Mouse (Mus musculus) splenic B cell, adult 2 months (primary cell): ENCODE data around the gene Sorcs3.

Source experiments
- DNase-seq: peaks from one replicate; pipeline ENCODE4 v3.0.0-alpha.2; 2011; ENCODE audit warnings: low read depth, low spot score
- H3K27me3 ChIP-seq: 2 replicates; pipeline ENCODE4 v1.6.1; 2012; ENCODE audit warnings: mild to moderate bottlenecking, low read length, moderate library complexity, mixed read lengths; ENCODE audit not compliant: control insufficient read depth, poor library complexity, insufficient read depth, severe bottlenecking
- H3K36me3 ChIP-seq: 2 replicates; pipeline ENCODE4 v1.6.1; 2012; ENCODE audit warnings: mild to moderate bottlenecking, low read length, moderate library complexity, mixed read lengths; ENCODE audit not compliant: control insufficient read depth, poor library complexity, insufficient read depth, severe bottlenecking

Gene Sorcs3

GRCm38 (mm10) chr19:48391551-48391950 is 185.7 kb downstream of the Sorcs3 start:
- Histone ChIP-seq H3K36me3 (no peaks in the 10 kb centered on the region), H3K27me3 (no peaks in the 10 kb centered on the region)
- no peak for DNase-seq

- DNase-seq: no peak
- H3K27me3 ChIP-seq: no peaks in the 10 kb centered on the region
- H3K36me3 ChIP-seq: no peaks in the 10 kb centered on the region
These were observed 199.1 kb downstream of the Sorcs3 start for GRCm38 (mm10) chr19:48404774-48405495.

GRCm38 (mm10) chr19:48408221-48408620 is 202.4 kb downstream of the Sorcs3 start:
- no peaks in the 10 kb centered on the region for H3K27me3 ChIP-seq

DNA sequence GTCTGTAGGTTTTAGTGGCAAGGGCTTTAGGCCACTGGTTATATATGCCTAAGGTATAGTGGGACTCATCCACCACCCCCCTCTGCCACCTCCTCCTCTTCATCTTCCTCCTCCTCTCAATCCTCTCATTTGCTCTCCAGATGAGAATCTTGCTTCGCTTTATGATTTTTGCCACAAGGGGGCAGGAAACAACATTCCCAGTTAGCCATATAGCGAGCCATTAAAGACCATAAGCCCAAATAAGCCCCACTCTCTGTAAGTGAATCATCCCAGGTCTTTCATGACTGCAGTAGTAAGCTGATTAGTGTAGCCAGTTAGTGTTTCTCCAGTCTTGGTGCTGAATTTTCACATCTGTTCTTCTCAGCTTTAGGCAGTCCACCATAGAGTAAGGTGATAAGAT is 205.5 kb downstream of the Sorcs3 start:
- no peak for DNase-seq
- H3K36me3 ChIP-seq: no peaks in the 10 kb centered on the region

More at GRCm38 (mm10) chr19:48408221-48408620, 202.4 kb downstream of the Sorcs3 start:
- DNase-seq: no peak
- no peaks in the 10 kb centered on the region for H3K36me3 ChIP-seq

DNA sequence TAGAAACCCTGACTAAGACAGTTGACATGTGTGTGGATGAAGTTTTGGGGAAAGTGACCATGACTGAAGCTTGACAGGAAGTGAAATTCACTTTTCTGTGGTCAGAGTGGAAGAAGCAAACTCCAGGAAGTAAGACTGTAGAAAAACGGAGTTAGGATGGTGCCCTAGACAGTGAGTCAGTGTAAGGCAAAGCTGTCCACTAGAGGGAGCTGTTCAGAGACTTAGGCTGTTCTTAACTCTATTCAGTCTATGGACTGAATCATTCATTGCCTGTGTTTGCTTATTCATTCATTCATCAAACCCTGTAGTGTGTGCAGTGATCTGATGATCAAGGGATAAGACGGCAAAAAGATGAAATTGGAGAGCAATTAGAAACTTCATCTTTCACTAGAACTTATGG is 208.0 kb downstream of the Sorcs3 start:
- no peaks in the 10 kb centered on the region for H3K27me3 ChIP-seq
- H3K36me3 ChIP-seq: no peaks in the 10 kb centered on the region
- no peak for DNase-seq

More for the DNA sequence above, 205.5 kb downstream of the Sorcs3 start:
- no peaks in the 10 kb centered on the region for H3K27me3 ChIP-seq

- no peak for DNase-seq
- Histone ChIP-seq H3K27me3 (no peaks in the 10 kb centered on the region), H3K36me3 (no peaks in the 10 kb centered on the region)
These were observed 212.5 kb downstream of the Sorcs3 start for GRCm38 (mm10) chr19:48418356-48418755.

- H3K27me3 ChIP-seq: no peaks in the 10 kb centered on the region
- no peaks in the 10 kb centered on the region for H3K36me3 ChIP-seq
- DNase-seq: no peak
These were observed 223.4 kb downstream of the Sorcs3 start for GRCm38 (mm10) chr19:48429263-48429662.

- DNase-seq: no peak
- Histone ChIP-seq H3K27me3 (no peaks in the 10 kb centered on the region), H3K36me3 (no peaks in the 10 kb centered on the region)
These were observed 223.9 kb downstream of the Sorcs3 start for GRCm38 (mm10) chr19:48429755-48430154.

DNA sequence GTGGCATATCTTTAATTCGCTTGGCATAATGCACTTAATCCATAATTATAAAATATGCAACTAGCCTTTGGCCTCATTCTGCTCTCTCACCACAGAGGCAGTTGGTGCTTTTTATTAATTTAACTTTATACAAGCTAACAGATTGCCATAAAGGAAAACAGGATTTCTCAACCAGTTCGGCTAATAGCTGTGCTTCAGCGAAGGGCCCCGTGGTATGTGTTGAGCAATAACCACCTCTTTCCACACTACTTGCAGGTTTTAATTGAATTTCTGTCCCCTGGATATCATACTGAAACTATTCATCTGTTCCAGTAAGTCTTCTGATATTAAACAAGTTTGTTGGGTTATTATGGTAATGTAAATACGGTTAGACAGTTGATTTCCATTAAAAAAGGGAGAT is 224.5 kb downstream of the Sorcs3 start:
- no peak for DNase-seq
- Histone ChIP-seq H3K27me3 (no peaks in the 10 kb centered on the region), H3K36me3 (no peaks in the 10 kb centered on the region)

DNA sequence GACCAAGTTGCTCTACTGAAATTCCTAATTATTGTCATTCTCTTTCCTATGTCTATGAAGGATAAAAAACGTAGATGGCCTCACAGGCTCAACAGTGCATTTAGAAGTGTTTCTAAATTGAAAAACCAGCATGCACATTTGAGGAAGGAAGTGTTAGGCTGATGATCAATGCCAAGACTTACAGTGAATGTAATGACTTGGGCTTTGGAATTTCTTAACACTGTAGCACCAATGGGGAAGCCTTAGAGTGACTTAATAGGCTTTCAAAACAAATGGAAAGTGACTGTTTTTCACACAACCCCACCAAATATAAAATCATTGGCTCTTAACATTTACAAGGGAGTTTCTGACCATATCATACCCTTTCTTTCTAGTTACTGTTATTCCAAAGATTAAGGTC is 232.6 kb downstream of the Sorcs3 start:
- H3K27me3 ChIP-seq: no peaks in the 10 kb centered on the region
- no peak for DNase-seq
- no peaks in the 10 kb centered on the region for H3K36me3 ChIP-seq

DNA sequence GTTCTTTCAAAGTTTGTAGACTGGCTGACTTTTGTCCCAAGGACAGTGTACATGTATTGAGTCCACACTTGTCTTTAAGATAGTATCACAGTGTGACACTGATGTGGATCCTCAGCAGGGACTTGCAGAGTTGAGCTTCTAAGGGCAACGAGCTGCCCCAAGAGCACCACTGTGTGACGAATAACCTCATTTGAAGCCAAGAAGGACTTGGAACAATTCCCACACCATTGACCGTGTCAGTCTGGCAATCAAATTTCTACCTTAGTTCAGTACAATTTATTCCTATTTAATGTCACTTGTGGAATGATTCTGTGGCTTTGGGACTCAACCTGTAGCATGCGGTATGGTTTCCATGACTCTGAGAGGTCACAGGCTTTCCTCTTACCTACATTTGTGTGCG is 255.3 kb downstream of the Sorcs3 start:
- no peaks in the 10 kb centered on the region for H3K36me3 ChIP-seq
- DNase-seq: no peak
- no peaks in the 10 kb centered on the region for H3K27me3 ChIP-seq

DNA sequence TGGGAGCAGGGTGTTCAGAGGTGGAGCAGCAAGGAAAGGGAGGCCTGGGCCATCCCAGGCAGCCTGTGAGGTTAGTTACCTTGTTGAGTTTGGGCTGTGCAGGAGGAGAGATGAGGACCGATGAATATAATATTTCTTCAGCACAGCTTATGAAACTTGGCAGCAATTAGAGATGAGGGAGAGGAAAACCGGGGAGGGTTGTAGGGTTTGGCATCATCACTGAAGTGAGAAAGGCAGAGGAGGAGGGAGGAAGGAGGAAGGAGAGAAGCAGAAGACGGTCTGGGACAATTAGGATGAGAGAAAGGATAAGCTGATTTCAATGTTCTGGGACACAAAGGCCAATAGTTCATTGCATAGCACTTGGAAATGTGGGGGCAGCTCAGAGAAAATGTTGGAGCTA is 256.6 kb downstream of the Sorcs3 start:
- Histone ChIP-seq H3K36me3 (no peaks in the 10 kb centered on the region), H3K27me3 (no peaks in the 10 kb centered on the region)
- no peak for DNase-seq

DNA sequence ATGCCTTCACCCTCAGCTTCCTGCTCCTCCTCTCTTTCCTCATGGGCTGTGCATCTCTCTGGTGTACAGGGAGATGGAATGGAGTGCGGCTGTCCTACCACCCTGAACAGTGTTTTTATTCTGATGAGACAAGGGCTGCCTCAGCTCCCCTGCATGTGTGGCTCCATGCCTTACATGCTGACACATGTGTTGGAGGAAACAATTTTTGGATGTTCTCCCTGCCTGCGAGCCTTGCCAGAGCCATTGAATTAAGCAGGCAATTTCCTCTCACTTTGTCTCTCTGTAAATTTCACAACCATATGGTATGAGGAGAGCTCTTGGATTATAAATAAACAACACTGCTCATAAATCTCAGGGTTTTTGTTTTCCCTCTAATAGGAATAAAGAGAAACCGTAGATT is 257.7 kb downstream of the Sorcs3 start:
- DNase-seq: no peak
- Histone ChIP-seq H3K36me3 (no peaks in the 10 kb centered on the region), H3K27me3 (no peaks in the 10 kb centered on the region)

DNA sequence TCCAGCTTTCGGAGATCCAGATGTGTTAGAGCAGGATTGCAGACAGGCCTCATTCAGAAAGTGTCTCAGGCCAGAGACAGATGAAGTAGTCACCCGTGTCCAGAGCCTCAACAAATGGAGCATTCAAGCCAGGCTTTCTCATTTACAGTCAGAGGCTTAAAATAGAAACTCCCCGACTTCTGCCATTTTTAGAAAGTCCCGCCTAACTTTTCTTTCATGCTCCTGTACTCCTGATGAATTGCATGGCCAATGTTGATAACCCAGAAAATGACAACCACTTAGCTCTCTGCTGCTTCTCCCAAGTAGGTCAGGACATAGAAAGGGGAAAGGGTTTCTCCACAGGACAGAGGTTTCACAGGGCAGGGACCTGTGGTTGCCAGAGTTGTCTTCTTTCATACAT is 261.6 kb downstream of the Sorcs3 start:
- no peaks in the 10 kb centered on the region for H3K36me3 ChIP-seq
- DNase-seq: no peak
- H3K27me3 ChIP-seq: no peaks in the 10 kb centered on the region

DNA sequence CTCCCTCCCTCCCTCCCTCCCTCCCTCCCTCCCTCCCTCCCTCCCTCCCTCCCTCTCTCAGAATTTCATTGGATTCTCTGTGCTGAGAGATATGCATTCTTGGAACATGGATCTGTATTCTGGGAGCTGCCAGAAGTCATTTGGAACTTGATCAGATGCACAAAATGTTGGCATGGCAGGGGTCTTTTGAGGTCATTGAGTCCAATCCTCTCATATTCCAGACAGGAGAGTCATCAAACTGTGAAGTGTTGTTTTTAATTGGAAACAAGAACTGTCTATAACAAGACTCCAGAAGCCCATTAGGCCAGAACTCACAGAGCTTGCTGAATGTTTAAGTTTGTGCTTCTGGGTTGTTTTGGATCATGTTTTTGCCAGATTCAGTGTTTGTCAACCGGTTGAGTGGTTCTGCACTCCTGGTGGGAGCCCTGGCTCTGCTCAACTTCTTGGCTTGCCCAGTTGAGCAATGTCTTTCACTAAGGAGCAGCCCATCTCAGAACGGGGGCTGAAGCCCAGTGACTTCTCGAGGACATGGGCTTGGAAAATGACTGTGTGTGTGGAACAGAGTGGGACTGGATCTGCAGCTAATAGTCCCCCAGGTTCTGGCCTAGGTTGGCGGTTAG is 264.1 kb downstream of the Sorcs3 start:
- no peak for DNase-seq
- no peaks in the 10 kb centered on the region for H3K27me3 ChIP-seq
- no peaks in the 10 kb centered on the region for H3K36me3 ChIP-seq

- no peak for DNase-seq
- Histone ChIP-seq H3K36me3 (no peaks in the 10 kb centered on the region), H3K27me3 (no peaks in the 10 kb centered on the region)
These were observed 266.1 kb downstream of the Sorcs3 start for GRCm38 (mm10) chr19:48471927-48472326.
